Mouse (Mus musculus): Measurements from ENCODE around the gene Dennd6a.
A peak's percentile ranks its signal among the peaks of the same experiment; 100 is the strongest.

Dennd6a gene

GRCm38 (mm10) chr14:26576255-26576780 is 2.7 kb downstream of the Dennd6a start:
- DNase-seq, result no peak

- DNase-seq, result peak; percentile 25
These were observed 5.1 kb downstream of the Dennd6a start for GRCm38 (mm10) chr14:26578791-26579191.

- DNase-seq, result peak; percentile 91
These were observed 6.0 kb downstream of the Dennd6a start for GRCm38 (mm10) chr14:26579346-26580343.

GRCm38 (mm10) chr14:26583645-26584044 is 10.0 kb downstream of the Dennd6a start:
- DNase-seq, result no peak

GRCm38 (mm10) chr14:26587116-26587515 is 13.5 kb downstream of the Dennd6a start:
- no peak for DNase-seq

- no peak for DNase-seq
These were observed 17.7 kb downstream of the Dennd6a start for GRCm38 (mm10) chr14:26591353-26591752.

- DNase-seq, result no peak
These were observed 19.7 kb downstream of the Dennd6a start for GRCm38 (mm10) chr14:26593281-26593895.

GRCm38 (mm10) chr14:26595167-26595566 is 21.5 kb downstream of the Dennd6a start:
- no peak for DNase-seq

GRCm38 (mm10) chr14:26595695-26596365 is 22.2 kb downstream of the Dennd6a start:
- DNase-seq, result peak; percentile 38

- no peak for DNase-seq
These were observed 31.7 kb downstream of the Dennd6a start for GRCm38 (mm10) chr14:26605354-26605753.

GRCm38 (mm10) chr14:26609674-26610073 is 36.0 kb downstream of the Dennd6a start:
- DNase-seq, result no peak

GRCm38 (mm10) chr14:26610689-26611088 is 37.0 kb downstream of the Dennd6a start:
- DNase-seq, result no peak

GRCm38 (mm10) chr14:26625301-26625700 is 51.6 kb downstream of the Dennd6a start:
- DNase-seq, result no peak

- peak; percentile 68 for DNase-seq
These were observed 53.0 kb downstream of the Dennd6a start for GRCm38 (mm10) chr14:26626605-26627140.

GRCm38 (mm10) chr14:26637025-26637850 is 63.6 kb downstream of the Dennd6a start:
- peak; percentile 80 for DNase-seq

GRCm38 (mm10) chr14:26637851-26638707 is 64.4 kb downstream of the Dennd6a start, which contains the start of gene Arf4:
Gene Arf4 (plus strand): TSS chr14:26638074.
- peak; percentile 99 for DNase-seq

GRCm38 (mm10) chr14:26638708-26639084 is 65.0 kb downstream of the Dennd6a start:
- peak; percentile 71 for DNase-seq

GRCm38 (mm10) chr14:26639251-26639650 is 65.6 kb downstream of the Dennd6a start:
- DNase-seq, result no peak

GRCm38 (mm10) chr14:26639961-26640360 is 66.3 kb downstream of the Dennd6a start:
- peak; percentile 36 for DNase-seq

GRCm38 (mm10) chr14:26643006-26643624 is 69.5 kb downstream of the Dennd6a start:
- no peak for DNase-seq

All from kidney, adult 9 months (tissue).